Mouse (Mus musculus): Measurements from ENCODE around the gene Tmem132d.
"Not testable (repeated sequence)": the region's sequence is repeated elsewhere in the genome, so short reads cannot be mapped to it uniquely, and the experiment has no call there.

Gene Tmem132d

GRCm38 (mm10) chr5:127758576-127758975, 674.3 kb downstream of the Tmem132d start:
- DNase-seq (ENCODE audit: low spot score): no peak

- DNase-seq (ENCODE audit: low spot score): no peak
Observed at GRCm38 (mm10) chr5:127756671-127757423, 676.0 kb downstream of the Tmem132d start.

GRCm38 (mm10) chr5:127756011-127756410, 676.9 kb downstream of the Tmem132d start:
- no peak for DNase-seq (ENCODE audit: low spot score)

- no peak for DNase-seq (ENCODE audit: low spot score)
Observed at GRCm38 (mm10) chr5:127755594-127755993, 677.3 kb downstream of the Tmem132d start.

- no peak for DNase-seq (ENCODE audit: low spot score)
Observed at GRCm38 (mm10) chr5:127751262-127751975, 681.5 kb downstream of the Tmem132d start.

- DNase-seq (ENCODE audit: low spot score): not testable (repeated sequence)
Observed at GRCm38 (mm10) chr5:127749540-127749939, 683.3 kb downstream of the Tmem132d start.

- DNase-seq (ENCODE audit: low spot score): no peak
Observed at GRCm38 (mm10) chr5:127741331-127741730, 691.5 kb downstream of the Tmem132d start.
